Mouse (Mus musculus) gastrocnemius, adult 2 months (tissue): ENCODE data around the gene Ythdf1. TPM values are rescaled to one million over a fixed set of nuclear protein-coding genes. Genes with fewer than 3 reads are reported as not detected.

Experiments used
- DNase-seq: peaks from one replicate; pipeline ENCODE4 v3.0.0; 2022
- H3K27ac ChIP-seq: fragments of 200-600 bp; 2 replicates; pipeline ENCODE4 v1.8.1; 2022; ENCODE audit warnings: mild to moderate bottlenecking
- H3K4me3 ChIP-seq: fragments of 200-600 bp; 2 replicates; pipeline ENCODE4 v1.8.1; 2022; ENCODE audit warnings: mild to moderate bottlenecking, moderate library complexity
- CTCF ChIP-seq: fragments of 200-600 bp; IDR thresholded peaks from 2 replicates; pipeline ENCODE4 v1.8.1; 2022; ENCODE audit warnings: antibody characterized with exemption, mild to moderate bottlenecking, moderate library complexity
- intact Hi-C: fragments of 180-260 bp; cut with DNase I; formaldehyde crosslinking; loops from one replicate; pipeline ENCODE4 v1.15.1; 2025
- long read RNA-seq, 2 experiments: library from polyadenylated mRNA; stranded (forward); transcript quantifications; one replicate each; pipeline ENCODE4 v2.0.0; 2021
- total RNA-seq, 2 experiments: library from RNA; stranded (reverse); gene quantifications; 2 replicates each; pipeline ENCODE4 v1.2.3; 2021

The Ythdf1 gene
- total RNA-seq = 10 to 100 TPM; 41.9 to 42.1 TPM
- long read RNA-seq, experiment 1, transcript Ythdf1-201 (5 exons, 3,184 nt) = major isoform, 52 of 68 reads
- long read RNA-seq, experiment 1, partial matches to known transcripts = 6 of 68 reads
- long read RNA-seq, experiment 1, other reads (novel, unspliced or antisense) = 8 of 68 reads
- long read RNA-seq, experiment 2, transcript Ythdf1-201 (5 exons, 3,184 nt) = major isoform, 56 of 80 reads
- long read RNA-seq, experiment 2, partial matches to known transcripts = 8 of 80 reads
- long read RNA-seq, experiment 2, other reads (novel, unspliced or antisense) = 15 of 80 reads

DNA sequence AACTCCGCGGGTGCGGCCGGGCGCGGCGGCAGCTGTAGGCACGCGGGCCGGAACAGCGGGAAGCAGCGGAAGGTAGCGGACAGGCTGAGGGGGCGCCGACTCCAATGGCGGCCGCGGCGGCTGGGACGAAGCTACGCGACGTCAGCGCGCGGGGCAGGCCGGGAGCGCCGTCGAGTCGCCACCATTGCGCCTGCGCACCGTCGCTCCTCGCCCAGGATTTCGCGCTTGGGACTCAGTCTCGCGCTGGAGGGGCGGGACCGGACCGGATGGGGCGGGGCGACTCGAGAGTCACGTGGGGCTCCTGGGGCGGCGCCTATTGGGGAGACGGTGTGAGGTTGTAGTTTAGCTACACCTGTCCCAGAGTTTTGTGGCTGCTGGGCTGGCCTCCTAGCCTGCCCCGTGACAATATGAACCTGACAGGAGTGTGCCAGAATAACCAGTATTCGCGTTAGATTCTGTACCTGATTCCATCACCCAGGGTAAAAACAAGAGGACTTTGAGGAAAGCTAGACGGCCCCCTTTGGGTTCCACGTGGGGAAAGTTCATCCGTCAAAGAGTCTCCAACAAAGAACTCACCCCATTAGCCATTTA lies at the start of gene Ythdf1:
Gene Ythdf1, minus strand, starts transcription at position 140 of the 591 bp plus-strand sequence.
- no peak for TF ChIP-seq CTCF
- H3K4me3 ChIP-seq = peak within 1 kb of the TSS; percentile 100
- peak; percentile 99 for DNase-seq
- intact Hi-C loops = no loop called here
- H3K27ac ChIP-seq = peak within 1 kb of the TSS; percentile 93

DNA sequence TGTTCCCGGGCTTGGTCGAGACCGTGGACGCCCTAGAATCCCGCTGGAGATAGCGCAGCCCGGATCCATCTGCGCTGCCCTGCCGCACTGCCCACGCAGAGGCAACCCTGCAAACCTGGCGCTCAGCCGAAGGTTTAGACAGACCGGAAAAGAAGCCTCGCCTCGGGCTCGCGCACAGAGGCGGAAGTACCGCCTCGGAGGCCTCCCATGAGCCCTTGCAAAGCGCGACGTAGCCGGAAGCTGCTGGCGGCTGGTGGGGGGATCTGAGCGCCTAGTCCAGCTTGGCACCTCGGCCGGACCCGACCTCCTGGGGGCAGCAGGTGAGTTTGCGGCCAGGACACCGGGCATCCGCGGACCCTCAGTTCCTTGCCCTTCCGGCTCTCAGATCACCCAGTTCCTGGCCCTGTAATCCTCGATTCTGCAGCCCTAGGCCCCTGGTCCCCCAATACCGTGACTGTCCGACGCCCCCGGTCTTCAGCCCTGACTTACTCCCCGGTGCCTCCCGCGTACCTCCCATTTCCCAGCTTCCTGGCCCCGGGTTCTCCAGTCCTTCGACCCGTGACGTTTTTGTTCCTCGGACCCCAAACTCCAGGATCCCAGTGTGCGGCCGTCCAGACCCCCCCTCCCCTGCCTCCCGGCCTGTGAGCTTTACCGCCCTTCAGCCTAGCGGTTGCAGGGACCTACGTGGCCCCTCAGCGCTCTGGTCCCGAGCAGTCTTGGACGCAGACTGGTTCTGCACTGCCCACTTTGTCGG lies 46.4 kb upstream of the Ythdf1 start, which contains the start of gene Arfgap1:
Gene Arfgap1, plus strand, starts transcription at position 216 of the 754 bp plus-strand sequence.
- peak within 1 kb of the TSS; percentile 76 for H3K4me3 ChIP-seq
- TF ChIP-seq CTCF = no peak; the same call in 1 of the 2 replicates
- peak; percentile 96 for DNase-seq
- intact Hi-C loops = loop anchor here (10.0 kb wide), 1 partner anchor 182 kb away; no protein-coding TSS in a partner anchor
- H3K27ac ChIP-seq = peak within 1 kb of the TSS; percentile 92

DNA sequence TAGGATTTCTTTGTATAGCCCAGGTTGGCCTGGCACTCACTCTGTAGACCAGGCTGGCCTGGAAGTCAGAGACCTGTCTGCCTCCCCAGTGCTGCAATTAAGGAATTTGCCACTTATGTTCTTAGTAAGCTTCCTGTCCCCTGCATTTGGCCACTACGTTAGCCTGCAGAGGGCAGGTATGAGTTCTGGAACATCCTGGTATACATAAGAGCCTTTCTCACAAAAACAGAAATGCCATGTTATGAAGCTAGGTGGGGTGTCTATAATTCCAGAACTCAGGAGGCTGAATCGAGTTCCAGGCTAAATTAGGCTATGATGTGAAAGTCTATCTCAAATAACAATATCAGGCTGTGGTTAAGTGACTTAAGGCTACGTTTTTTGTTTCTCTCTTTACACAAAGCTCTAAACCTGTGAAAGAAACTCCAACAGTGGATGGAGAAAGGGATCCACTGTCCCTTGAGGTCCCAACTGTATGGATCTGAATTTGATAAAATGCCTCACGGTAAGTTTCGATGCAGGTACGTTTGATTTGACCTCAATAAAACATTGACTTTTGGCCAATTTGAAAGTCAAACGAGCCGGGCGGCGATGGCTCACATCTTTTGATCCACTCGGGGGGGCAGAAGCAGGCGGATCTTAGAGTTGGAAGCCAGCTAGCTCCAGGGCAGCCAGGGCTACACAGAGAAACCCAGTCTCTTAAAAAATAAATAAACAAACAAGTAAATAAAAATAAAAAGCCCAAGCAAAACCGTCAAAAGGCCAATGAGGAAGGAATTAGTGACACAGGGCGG lies 45.5 kb upstream of the Ythdf1 start:
- peak overlapping the region; percentile 92 for H3K27ac ChIP-seq
- intact Hi-C loops = loop anchor here (10.0 kb wide), 1 partner anchor 181 kb away; no protein-coding TSS in a partner anchor
- DNase-seq = no peak
- H3K4me3 ChIP-seq = peak overlapping the region; percentile 76
- TF ChIP-seq CTCF = peak; percentile 40

- intact Hi-C loops = loop anchor here (1.0 to 10.0 kb wide), 2 partner anchors 39 to 179 kb away; no protein-coding TSS in a partner anchor
Measured at GRCm38 (mm10) chr2:180963956-180964355, 43.2 kb upstream of the Ythdf1 start.

GRCm38 (mm10) chr2:180962616-180963308 lies 42.0 kb upstream of the Ythdf1 start:
- no peak for TF ChIP-seq CTCF
- Histone ChIP-seq H3K27ac (no peak overlapping the region), H3K4me3 (no peak overlapping the region)
- no peak for DNase-seq
- intact Hi-C loops = loop anchor here (10.0 kb wide), 1 partner anchor 178 kb away; no protein-coding TSS in a partner anchor

More at GRCm38 (mm10) chr2:180963956-180964355, 43.2 kb upstream of the Ythdf1 start:
- Histone ChIP-seq H3K4me3 (no peak overlapping the region), H3K27ac (no peak overlapping the region)
- peak; percentile 80 for DNase-seq
- TF ChIP-seq CTCF = peak; percentile 98

GRCm38 (mm10) chr2:180960187-180960586 lies 39.4 kb upstream of the Ythdf1 start:
- intact Hi-C loops = loop anchor here (10.0 kb wide), 1 partner anchor 175 kb away; no protein-coding TSS in a partner anchor
- DNase-seq = no peak
- no peak overlapping the region for H3K4me3 ChIP-seq
- TF ChIP-seq CTCF = no peak
- no peak overlapping the region for H3K27ac ChIP-seq

GRCm38 (mm10) chr2:180959605-180960004 lies 38.9 kb upstream of the Ythdf1 start:
- intact Hi-C loops = loop anchor here (10.0 kb wide), 1 partner anchor 175 kb away; no protein-coding TSS in a partner anchor
- H3K27ac ChIP-seq = no peak overlapping the region
- H3K4me3 ChIP-seq = no peak overlapping the region
- DNase-seq = no peak
- TF ChIP-seq CTCF = no peak

GRCm38 (mm10) chr2:180954061-180955047 lies 33.6 kb upstream of the Ythdf1 start, which contains the start of gene Nkain4:
Nkain4 (minus strand) TSS chr2:180954699.
- peak within 1 kb of the TSS; percentile 31; the same call in 1 of the 2 replicates for H3K27ac ChIP-seq
- intact Hi-C loops = no loop called here
- peak; percentile 47 for DNase-seq
- H3K4me3 ChIP-seq = peak within 1 kb of the TSS; percentile 80
- TF ChIP-seq CTCF = peak; percentile 31; the same call in 1 of the 2 replicates

DNA sequence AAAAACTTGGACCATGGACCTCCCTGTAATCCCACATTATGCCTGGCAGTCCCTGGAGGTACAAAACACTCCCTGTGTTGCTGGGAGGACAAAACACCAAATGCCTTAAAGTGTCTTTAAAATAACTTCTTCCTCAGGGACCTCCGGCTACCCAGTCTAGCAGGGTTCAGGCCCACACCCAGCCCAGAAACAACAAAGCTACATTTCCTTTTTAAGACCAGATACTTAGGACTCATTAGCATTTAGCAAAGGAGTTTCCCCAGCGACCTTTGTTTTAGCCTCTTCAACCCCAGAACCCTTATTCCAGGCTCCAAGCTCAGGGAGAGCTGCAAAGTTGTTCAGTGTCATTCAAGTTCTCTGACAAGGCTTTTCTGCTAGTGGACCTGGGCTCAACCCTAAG lies 32.9 kb upstream of the Ythdf1 start:
- TF ChIP-seq CTCF = no peak
- no peak overlapping the region for H3K27ac ChIP-seq
- intact Hi-C loops = no loop called here
- no peak for DNase-seq
- peak overlapping the region; percentile 80 for H3K4me3 ChIP-seq

GRCm38 (mm10) chr2:180952731-180953171 lies 32.0 kb upstream of the Ythdf1 start:
- TF ChIP-seq CTCF = no peak
- intact Hi-C loops = no loop called here
- no peak overlapping the region for H3K27ac ChIP-seq
- no peak for DNase-seq
- H3K4me3 ChIP-seq = no peak overlapping the region
